Mouse (Mus musculus): ENCODE measurements around the gene Fgfr2. TPM values are rescaled to one million over a fixed set of nuclear protein-coding genes. Genes with fewer than 3 reads are reported as not detected.

The Fgfr2 gene
- polyA plus RNA-seq, 1 experiment from 2014 or later: 47.9 TPM

- H3K9ac ChIP-seq: peak overlapping the region; percentile 30; the same call in 1 of the 2 replicates
- whole genome bisulfite sequencing: 2% methylated on average over 9 of the region's 9 CpGs
- no peak for ATAC-seq
Observed at GRCm38 (mm10) chr7:132600026-132600425, 523.1 kb downstream of the Fgfr2 start.

DNA sequence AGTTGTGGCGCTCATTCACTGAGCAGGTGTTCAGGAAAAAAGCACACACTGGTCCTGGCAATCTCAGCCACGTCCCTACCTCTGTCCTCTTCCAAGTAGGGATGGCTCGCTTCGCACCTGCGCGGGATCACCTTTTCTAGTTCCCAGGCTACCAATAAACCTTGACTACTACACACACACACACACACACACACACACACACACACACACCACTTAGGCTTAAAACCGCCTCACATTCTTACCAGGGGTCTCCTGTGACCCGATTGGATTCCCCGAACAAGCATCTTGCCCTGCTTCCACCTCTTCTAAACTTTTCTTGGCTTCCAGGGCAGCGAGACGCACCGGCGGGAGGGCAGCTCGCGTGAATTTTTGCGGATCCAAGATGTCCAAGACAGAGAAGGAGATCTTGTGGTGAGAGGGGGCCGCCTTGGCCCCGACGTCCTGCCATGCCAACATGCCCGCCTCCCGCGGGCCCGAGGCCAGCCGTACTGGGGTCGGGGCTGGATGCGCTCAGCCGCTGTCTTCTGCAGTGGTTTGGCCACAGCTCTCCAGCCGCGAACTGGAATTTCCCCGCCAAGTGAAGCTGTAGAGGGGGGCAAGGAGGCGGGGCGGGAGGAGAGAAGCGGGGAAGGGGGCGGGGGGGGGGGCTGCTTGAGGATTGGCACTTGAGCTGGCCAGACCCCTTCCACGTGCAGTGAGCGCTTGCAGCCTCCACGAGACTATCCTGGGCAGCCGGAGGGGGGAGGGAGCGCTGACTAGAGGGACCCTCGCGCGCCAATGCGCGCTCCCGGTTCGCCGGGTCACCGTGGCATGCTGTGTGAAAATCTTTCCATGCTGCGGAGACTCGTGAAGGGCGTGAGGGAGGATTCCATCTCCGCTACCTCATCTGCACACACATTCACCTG is 523.8 kb downstream of the Fgfr2 start, which contains the start of gene Nkx1-2:
Gene Nkx1-2 (minus strand): TSS at position 567 of the 905 bp plus-strand sequence.
- no peak for ATAC-seq
- Histone ChIP-seq H3K9ac (peak within 1 kb of the TSS; percentile 30; the same call in 1 of the 2 replicates), H3K4me1 (peaks cover 26% of the 10 kb centered on the region), H3K4me3 (peak within 1 kb of the TSS; percentile 37), H3K27me3 (peaks cover 98% of the 10 kb centered on the region), H3K9me3 (replicated peaks) (no peaks in the 10 kb centered on the region), H3K36me3 (ENCODE audit: poor library complexity, severe bottlenecking) (no peaks in the 10 kb centered on the region), H3K27ac (no peak within 1 kb of the TSS), H3K4me2 (peak within 1 kb of the TSS; percentile 69)
- under 1% methylated on average over 45 of the region's 52 CpGs for WGBS

More at GRCm38 (mm10) chr7:132600026-132600425, 523.1 kb downstream of the Fgfr2 start:
- H3K9me3 ChIP-seq (replicated peaks): no peaks in the 10 kb centered on the region
- H3K36me3 ChIP-seq (ENCODE audit: poor library complexity, severe bottlenecking): no peaks in the 10 kb centered on the region
- H3K27me3 ChIP-seq: peaks cover 99% of the 10 kb centered on the region
- H3K4me1 ChIP-seq: peaks cover 26% of the 10 kb centered on the region
- no peak overlapping the region for H3K27ac ChIP-seq
- H3K4me3 ChIP-seq: peak overlapping the region; percentile 37
- peak overlapping the region; percentile 69 for H3K4me2 ChIP-seq

- Histone ChIP-seq H3K36me3 (ENCODE audit: poor library complexity, severe bottlenecking) (no peaks in the 10 kb centered on the region), H3K27ac (no peak overlapping the region), H3K4me3 (peak overlapping the region; percentile 42), H3K4me1 (peaks cover 26% of the 10 kb centered on the region), H3K27me3 (peaks cover 85% of the 10 kb centered on the region), H3K4me2 (peak overlapping the region; percentile 72), H3K9me3 (replicated peaks) (no peaks in the 10 kb centered on the region), H3K9ac (0 out of 2 replicates have a peak overlapping the region, but pooled peaks have one; percentile 27)
- ATAC-seq: 0 out of 2 replicates have a peak, but pooled peaks have one; percentile 38
- WGBS: under 1% methylated on average over 44 of the region's 60 CpGs
Observed at GRCm38 (mm10) chr7:132597251-132598041, 525.7 kb downstream of the Fgfr2 start.

DNA sequence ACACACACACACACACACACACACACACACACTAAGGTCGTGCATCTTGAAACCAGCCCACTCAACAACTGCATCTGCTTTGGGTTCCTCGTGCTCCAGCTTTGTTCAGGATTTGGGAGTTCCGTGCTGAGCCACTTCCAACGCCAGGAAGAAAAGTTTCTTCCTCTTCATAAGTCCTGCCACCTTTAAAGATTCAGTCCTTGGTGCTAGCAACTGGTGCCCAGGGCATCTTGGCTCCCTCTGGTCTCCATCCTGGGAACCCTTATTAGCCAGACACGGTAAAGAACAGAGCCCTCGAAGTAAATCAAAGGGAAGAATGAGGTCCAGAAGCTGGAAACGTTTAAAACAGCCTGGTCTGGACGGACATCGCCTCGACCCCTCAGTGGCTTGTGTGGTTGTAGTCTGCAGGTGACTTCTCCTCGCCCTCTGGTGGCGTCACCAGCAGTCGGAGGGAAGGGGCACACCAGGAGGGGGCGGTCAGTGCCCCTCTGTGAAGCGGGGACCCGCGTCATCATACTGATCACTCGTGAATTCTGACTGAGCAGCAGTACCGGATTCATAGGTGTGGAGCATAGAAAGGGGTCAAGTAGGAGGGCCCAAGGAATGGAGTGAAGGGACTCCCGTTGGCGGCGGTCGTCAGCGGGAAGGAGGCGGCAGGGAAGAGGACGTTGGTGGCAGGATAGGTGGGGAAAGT is 526.4 kb downstream of the Fgfr2 start:
- Histone ChIP-seq H3K27me3 (peaks cover 77% of the 10 kb centered on the region), H3K4me3 (peak overlapping the region; percentile 42), H3K4me1 (peaks cover 26% of the 10 kb centered on the region), H3K36me3 (ENCODE audit: poor library complexity, severe bottlenecking) (no peaks in the 10 kb centered on the region), H3K27ac (no peak overlapping the region), H3K9me3 (replicated peaks) (no peaks in the 10 kb centered on the region), H3K4me2 (peak overlapping the region; percentile 72), H3K9ac (0 out of 2 replicates have a peak overlapping the region, but pooled peaks have one; percentile 9)
- no peak for ATAC-seq
- WGBS: 2% methylated on average over 26 of the region's 26 CpGs

- no peak overlapping the region for H3K4me3 ChIP-seq
- no peak overlapping the region for H3K9ac ChIP-seq
- 83% methylated on average over 3 of the region's 3 CpGs for WGBS
- no peaks in the 10 kb centered on the region for H3K9me3 ChIP-seq (replicated peaks)
- no peak overlapping the region for H3K27ac ChIP-seq
- peaks cover 68% of the 10 kb centered on the region for H3K27me3 ChIP-seq
- no peak for ATAC-seq
- H3K4me2 ChIP-seq: no peak overlapping the region
- no peaks in the 10 kb centered on the region for H3K36me3 ChIP-seq (ENCODE audit: poor library complexity, severe bottlenecking)
- H3K4me1 ChIP-seq: peaks cover 26% of the 10 kb centered on the region
Observed at GRCm38 (mm10) chr7:132595787-132596186, 527.4 kb downstream of the Fgfr2 start.

GRCm38 (mm10) chr7:132594325-132594724 is 528.8 kb downstream of the Fgfr2 start:
- 96% methylated on average over 2 of the region's 2 CpGs for WGBS
- H3K4me3 ChIP-seq: no peak overlapping the region
- H3K9ac ChIP-seq: no peak overlapping the region
- no peaks in the 10 kb centered on the region for H3K9me3 ChIP-seq (replicated peaks)
- peaks cover 14% of the 10 kb centered on the region for H3K4me1 ChIP-seq
- peaks cover 53% of the 10 kb centered on the region for H3K27me3 ChIP-seq
- no peak overlapping the region for H3K4me2 ChIP-seq
- ATAC-seq: no peak
- no peaks in the 10 kb centered on the region for H3K36me3 ChIP-seq (ENCODE audit: poor library complexity, severe bottlenecking)
- H3K27ac ChIP-seq: no peak overlapping the region

DNA sequence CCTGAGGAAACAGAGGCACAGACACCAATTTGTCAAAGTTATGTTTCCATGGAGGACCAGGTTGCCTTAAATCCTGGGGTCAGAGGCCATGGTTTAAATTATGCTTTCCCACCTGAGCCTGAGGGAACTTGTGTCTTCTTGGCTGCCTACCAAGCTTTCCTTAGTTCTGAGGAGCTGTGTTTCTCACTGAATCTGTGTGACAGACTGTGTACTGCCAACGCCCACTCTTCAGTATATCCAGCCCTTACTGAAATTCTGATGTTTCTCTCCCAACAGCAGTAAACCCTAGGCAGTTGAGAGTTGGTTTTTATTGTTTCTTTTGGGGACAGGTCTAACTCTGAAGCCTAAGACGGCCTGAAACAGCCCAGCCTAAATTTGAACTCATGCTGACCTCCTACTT is 529.4 kb downstream of the Fgfr2 start:
- Histone ChIP-seq H3K4me3 (no peak overlapping the region), H3K4me1 (peaks cover 11% of the 10 kb centered on the region), H3K9ac (no peak overlapping the region), H3K36me3 (ENCODE audit: poor library complexity, severe bottlenecking) (no peaks in the 10 kb centered on the region), H3K4me2 (no peak overlapping the region), H3K9me3 (replicated peaks) (no peaks in the 10 kb centered on the region), H3K27me3 (peaks cover 48% of the 10 kb centered on the region), H3K27ac (no peak overlapping the region)
- no peak for ATAC-seq
- WGBS: 73% methylated on average over 2 of the region's 2 CpGs

GRCm38 (mm10) chr7:132589610-132590009 is 533.5 kb downstream of the Fgfr2 start:
- WGBS: 66% methylated on average over 5 of the region's 5 CpGs
- no peak for ATAC-seq
- H3K4me3 ChIP-seq: no peak overlapping the region
- H3K27ac ChIP-seq: no peak overlapping the region
- H3K4me2 ChIP-seq: no peak overlapping the region
- H3K9me3 ChIP-seq (replicated peaks): no peaks in the 10 kb centered on the region
- no peaks in the 10 kb centered on the region for H3K36me3 ChIP-seq (ENCODE audit: poor library complexity, severe bottlenecking)
- no peak overlapping the region for H3K9ac ChIP-seq
- no peaks in the 10 kb centered on the region for H3K4me1 ChIP-seq
- peaks cover 6% of the 10 kb centered on the region; the same call in 1 of the 2 replicates for H3K27me3 ChIP-seq

DNA sequence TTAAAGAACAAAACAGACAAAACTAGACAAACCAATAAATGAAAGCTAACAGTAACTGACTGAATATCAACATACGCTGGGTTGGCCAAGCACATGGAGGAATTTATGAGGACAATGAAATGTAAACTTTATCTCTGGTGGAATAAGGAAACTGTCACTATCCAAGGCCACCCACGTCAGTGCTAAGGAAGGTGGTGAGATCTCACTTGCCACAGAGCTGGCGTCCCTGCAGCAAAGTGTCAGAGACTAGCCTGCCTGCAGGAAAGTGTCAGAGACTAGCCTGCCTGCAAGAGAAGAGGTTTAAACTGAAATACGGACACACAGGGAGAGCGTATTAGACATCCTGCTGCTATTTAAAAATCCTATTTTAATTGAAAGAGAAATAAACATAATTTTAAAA is 536.0 kb downstream of the Fgfr2 start:
- WGBS: 72% methylated on average over 5 of the region's 5 CpGs
- Histone ChIP-seq H3K27ac (no peak overlapping the region), H3K4me3 (no peak overlapping the region), H3K9ac (no peak overlapping the region), H3K4me1 (no peaks in the 10 kb centered on the region), H3K36me3 (ENCODE audit: poor library complexity, severe bottlenecking) (no peaks in the 10 kb centered on the region), H3K27me3 (no peaks in the 10 kb centered on the region), H3K9me3 (replicated peaks) (no peaks in the 10 kb centered on the region), H3K4me2 (no peak overlapping the region)
- no peak for ATAC-seq

GRCm38 (mm10) chr7:132585695-132586491 is 537.3 kb downstream of the Fgfr2 start:
- Histone ChIP-seq H3K4me1 (no peaks in the 10 kb centered on the region), H3K36me3 (ENCODE audit: poor library complexity, severe bottlenecking) (no peaks in the 10 kb centered on the region), H3K27ac (no peak overlapping the region), H3K9ac (no peak overlapping the region), H3K9me3 (replicated peaks) (no peaks in the 10 kb centered on the region), H3K4me3 (no peak overlapping the region), H3K27me3 (no peaks in the 10 kb centered on the region), H3K4me2 (no peak overlapping the region)
- no peak for ATAC-seq
- 68% methylated on average over 3 of the region's 3 CpGs for WGBS

DNA sequence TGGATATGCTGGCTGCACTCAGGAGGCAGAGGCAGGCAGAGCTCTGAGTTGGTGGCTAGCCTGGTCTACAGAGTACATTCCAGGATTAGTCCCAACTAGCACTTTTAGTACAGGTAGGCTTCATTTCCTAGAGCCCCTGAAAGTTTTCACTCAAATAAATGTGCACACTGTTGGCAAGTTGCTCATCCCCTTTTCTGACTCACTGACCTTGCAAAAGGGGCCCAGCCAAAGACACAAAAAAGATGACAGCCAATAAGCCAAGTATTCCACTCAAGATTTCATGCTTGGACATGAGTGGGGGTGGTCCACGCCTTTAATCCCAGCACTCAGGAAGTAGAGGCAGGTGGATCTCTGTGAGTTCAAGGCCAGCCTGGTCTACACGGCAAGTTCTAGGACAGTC is 541.7 kb downstream of the Fgfr2 start:
- no peak overlapping the region for H3K4me2 ChIP-seq
- ATAC-seq: no peak
- 92% methylated on average over 2 of the region's 2 CpGs for WGBS
- no peaks in the 10 kb centered on the region for H3K36me3 ChIP-seq (ENCODE audit: poor library complexity, severe bottlenecking)
- no peaks in the 10 kb centered on the region for H3K9me3 ChIP-seq (replicated peaks)
- H3K27ac ChIP-seq: no peak overlapping the region
- peaks cover 3% of the 10 kb centered on the region; the same call in 1 of the 2 replicates for H3K4me1 ChIP-seq
- no peak overlapping the region for H3K4me3 ChIP-seq
- H3K9ac ChIP-seq: no peak overlapping the region
- peaks cover 14% of the 10 kb centered on the region; the same call in 1 of the 2 replicates for H3K27me3 ChIP-seq

Data from forebrain, embryonic 13.5 days (tissue).